Mouse (Mus musculus) midbrain, embryonic 14.5 days (tissue): ENCODE measurements around the gene Myo1b. TPM values are rescaled to one million over a fixed set of nuclear protein-coding genes. Genes with fewer than 3 reads are reported as not detected.
A peak's percentile ranks its signal among the peaks of the same experiment; 100 is the strongest.

Source experiments
- ATAC-seq: fragments of 200-750 bp; cut with Nextera tagmentation; 2 replicates; pipeline ENCODE4 v1.8.0; 2017; ENCODE audit warnings: moderate number of reproducible peaks, moderate library complexity; ENCODE audit not compliant: low FRiP score, low TSS enrichment
- DNase-seq: peaks from one replicate; pipeline ENCODE4 v3.0.0-alpha.2; 2015
- H3K27ac ChIP-seq: fragments of 300-500 bp; sonication (generic); replicated peaks from 2 replicates; pipeline ENCODE4 v1.5.1; 2014; ENCODE audit warnings: mild to moderate bottlenecking, low read depth, low read length, moderate library complexity
- H3K27me3 ChIP-seq: fragments of 300-500 bp; sonication (generic); 2 replicates; pipeline ENCODE4 v1.6.1; 2014; ENCODE audit warnings: low read length, control low read depth, mixed read lengths; ENCODE audit not compliant: control insufficient read depth, insufficient read depth
- H3K36me3 ChIP-seq: fragments of 300-500 bp; sonication (generic); 2 replicates; pipeline ENCODE4 v1.6.1; 2014; ENCODE audit warnings: low read length, control low read depth; ENCODE audit not compliant: control insufficient read depth, insufficient read depth
- H3K4me1 ChIP-seq: fragments of 300-500 bp; sonication (generic); 2 replicates; pipeline ENCODE4 v1.6.1; 2014; ENCODE audit warnings: mild to moderate bottlenecking, antibody characterized with exemption, low read length, control low read depth; ENCODE audit not compliant: control insufficient read depth, insufficient read depth
- H3K4me2 ChIP-seq: fragments of 300-500 bp; sonication (generic); 2 replicates; pipeline ENCODE4 v1.6.1; 2014; ENCODE audit warnings: mild to moderate bottlenecking, low read length, moderate library complexity
- H3K4me3 ChIP-seq: fragments of 300-500 bp; sonication (generic); replicated peaks from 2 replicates; pipeline ENCODE4 v1.5.1; 2014; ENCODE audit warnings: low read depth, low read length
- H3K9ac ChIP-seq: fragments of 300-500 bp; sonication (generic); replicated peaks from 2 replicates; pipeline ENCODE4 v1.6.1; 2014; ENCODE audit warnings: mild to moderate bottlenecking, low read length, moderate library complexity
- H3K9me3 ChIP-seq: fragments of 300-500 bp; sonication (generic); 2 replicates; pipeline ENCODE4 v1.6.1; 2016; ENCODE audit warnings: low read length, control low read depth, mixed read lengths; ENCODE audit not compliant: control insufficient read depth
- WGBS: fragments of 180-500 bp; shearing (Covaris S2); extraction: QIAGEN DNeasy Blood & Tissue Kit; methylation state at CpG from one replicate; pipeline ENCODE4 v1.1.7; 2014; 5-methylcytosine and 5-hydroxymethylcytosine counted together
- polyA plus RNA-seq: library from polyadenylated mRNA; unstranded; fragments of >200 nt; fragmentation: Nextera tagmentation; extraction: Ambion mirVana; gene quantifications from 2 replicates; pipeline ENCODE4 v1.2.1, GENCODE M21; 2014

The Myo1b gene
- polyA plus RNA-seq, 1 experiment from 2014 or later = 93.1 TPM

GRCm38 (mm10) chr1:51804296-51805039, 111.4 kb downstream of the Myo1b start:
- ATAC-seq (no peak), DNase-seq (no peak)
- H3K4me1 ChIP-seq = peaks cover 9% of the 10 kb centered on the region; the same call in 1 of the 2 replicates
- no peak overlapping the region for H3K4me2 ChIP-seq
- no peak overlapping the region for H3K27ac ChIP-seq
- H3K9ac ChIP-seq = no peak overlapping the region
- 34% methylated on average over 12 of the region's 12 CpGs for WGBS
- peaks cover 5% of the 10 kb centered on the region; the same call in 1 of the 2 replicates for H3K36me3 ChIP-seq
- H3K27me3 ChIP-seq = no peaks in the 10 kb centered on the region
- H3K4me3 ChIP-seq = no peak overlapping the region
- H3K9me3 ChIP-seq = no peaks in the 10 kb centered on the region

DNA sequence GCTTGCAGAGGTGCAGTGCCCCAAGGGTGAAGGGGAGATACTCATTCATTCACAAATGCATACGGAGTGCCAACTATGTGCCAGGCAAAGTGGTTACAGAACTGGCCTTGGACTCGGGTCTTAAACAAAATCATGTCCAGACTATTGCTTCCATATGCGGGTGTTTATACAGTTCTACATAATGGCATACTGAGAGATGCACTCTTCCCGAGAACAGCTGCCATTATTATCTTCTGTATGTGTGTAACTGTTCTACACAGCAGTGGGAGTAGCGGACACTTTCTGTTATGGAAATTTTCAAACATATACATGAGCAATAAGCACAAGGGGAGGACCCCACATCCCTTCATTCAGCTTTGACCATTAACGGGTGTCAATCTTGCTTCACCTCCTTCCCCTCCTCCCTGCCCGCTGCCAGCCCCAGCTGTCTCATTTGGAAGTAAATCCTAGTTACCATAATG, 117.8 kb downstream of the Myo1b start:
- DNase-seq (no peak), ATAC-seq (no peak)
- Histone ChIP-seq H3K9ac (no peak overlapping the region), H3K4me2 (no peak overlapping the region), H3K36me3 (peaks cover 17% of the 10 kb centered on the region; the same call in 1 of the 2 replicates), H3K4me3 (no peak overlapping the region), H3K27me3 (no peaks in the 10 kb centered on the region), H3K9me3 (no peaks in the 10 kb centered on the region), H3K4me1 (peaks cover 3% of the 10 kb centered on the region; the same call in 1 of the 2 replicates), H3K27ac (no peak overlapping the region)
- 51% methylated on average over 7 of the region's 7 CpGs for WGBS

DNA sequence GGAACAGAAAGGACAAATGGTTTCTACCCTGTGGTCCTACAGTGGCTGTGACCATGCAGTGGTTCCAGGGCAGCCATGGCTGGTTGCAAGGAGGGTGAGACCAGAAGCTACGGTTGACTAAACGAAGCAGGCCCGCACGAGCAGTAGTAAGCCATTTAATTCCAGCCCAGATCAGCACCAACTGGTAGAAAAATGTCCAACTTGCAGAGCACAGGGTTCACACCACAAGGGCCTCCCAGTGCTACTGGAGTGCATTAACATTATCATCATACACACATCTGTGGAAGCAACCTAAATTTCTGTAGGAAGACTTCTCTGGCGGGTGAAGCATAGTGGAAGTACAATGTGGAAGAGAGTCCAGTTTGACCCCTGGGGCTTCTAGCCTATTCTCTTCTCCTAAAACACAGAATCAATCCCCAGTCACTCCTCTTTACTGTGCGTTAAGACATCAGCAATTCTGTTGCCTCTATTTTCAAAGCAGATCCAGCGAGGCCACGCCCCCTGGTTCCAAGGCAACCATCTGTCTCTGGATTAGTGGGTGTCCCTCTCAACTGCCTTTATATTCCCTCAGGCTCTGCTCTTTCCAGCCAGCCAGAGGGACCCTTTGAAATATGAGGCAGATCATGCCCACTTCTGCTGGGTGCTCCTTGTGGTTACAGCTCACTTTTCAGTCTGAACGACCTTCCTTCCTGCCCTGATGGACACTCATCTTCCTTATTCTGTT, 120.1 kb downstream of the Myo1b start:
- peaks cover 3% of the 10 kb centered on the region; the same call in 1 of the 2 replicates for H3K4me1 ChIP-seq
- DNase-seq (peak; percentile 63), ATAC-seq (peak; percentile 66; the same call in 1 of the 2 replicates)
- H3K9me3 ChIP-seq = no peaks in the 10 kb centered on the region
- no peak overlapping the region for H3K27ac ChIP-seq
- 46% methylated on average over 9 of the region's 9 CpGs for WGBS
- no peak overlapping the region for H3K4me3 ChIP-seq
- H3K9ac ChIP-seq = no peak overlapping the region
- H3K4me2 ChIP-seq = no peak overlapping the region
- H3K27me3 ChIP-seq = no peaks in the 10 kb centered on the region
- H3K36me3 ChIP-seq = peaks cover 28% of the 10 kb centered on the region

DNA sequence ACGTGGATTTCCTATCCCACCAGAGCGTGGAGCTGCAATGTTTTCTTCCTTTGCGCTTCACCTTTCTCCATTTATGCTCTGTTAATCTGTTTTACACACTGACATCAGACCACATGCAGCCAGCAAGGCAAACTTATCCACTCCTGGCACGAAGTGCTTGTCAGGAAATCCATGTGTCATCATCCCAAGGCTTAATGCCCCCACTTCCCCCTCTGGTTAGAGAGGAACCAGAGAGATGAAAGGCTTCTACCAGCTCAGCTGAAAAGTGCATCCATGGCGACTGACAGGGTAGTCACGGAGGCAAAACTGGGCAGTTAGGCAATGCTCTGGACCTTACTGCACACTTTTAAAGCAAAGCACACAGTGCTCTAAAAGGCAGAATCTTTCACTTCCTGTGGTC, 126.6 kb downstream of the Myo1b start:
- WGBS = 50% methylated on average over 6 of the region's 6 CpGs
- peaks cover 15% of the 10 kb centered on the region for H3K36me3 ChIP-seq
- H3K9me3 ChIP-seq = no peaks in the 10 kb centered on the region
- H3K9ac ChIP-seq = no peak overlapping the region
- no peak overlapping the region for H3K27ac ChIP-seq
- no peak overlapping the region for H3K4me3 ChIP-seq
- no peaks in the 10 kb centered on the region for H3K4me1 ChIP-seq
- no peak overlapping the region for H3K4me2 ChIP-seq
- ATAC-seq = no peak
- H3K27me3 ChIP-seq = no peaks in the 10 kb centered on the region
- DNase-seq = no peak

DNA sequence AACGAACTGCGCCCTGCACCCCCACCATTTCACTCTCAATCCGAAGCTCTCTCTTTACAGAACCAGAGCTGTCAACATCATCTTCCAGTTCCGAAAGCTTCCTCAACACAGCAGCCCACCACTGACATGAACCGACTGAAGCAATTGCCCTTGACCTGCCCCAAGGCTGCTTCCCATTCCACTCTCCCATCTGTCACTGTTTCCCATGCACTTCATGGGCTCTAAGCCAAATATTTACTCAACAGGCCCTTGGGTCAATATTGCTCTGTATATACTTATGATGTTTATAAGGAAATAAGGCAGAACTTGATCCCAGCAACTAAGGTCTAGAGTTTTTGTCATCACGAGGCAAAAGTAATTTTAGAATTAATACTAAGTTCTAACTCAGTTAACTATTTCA, 133.8 kb downstream of the Myo1b start:
- Histone ChIP-seq H3K4me2 (no peak overlapping the region), H3K27me3 (no peaks in the 10 kb centered on the region), H3K4me1 (no peaks in the 10 kb centered on the region), H3K4me3 (no peak overlapping the region), H3K9ac (no peak overlapping the region), H3K27ac (no peak overlapping the region), H3K9me3 (no peaks in the 10 kb centered on the region), H3K36me3 (peaks cover 22% of the 10 kb centered on the region)
- no peak for ATAC-seq
- DNase-seq = no peak
- 83% methylated on average over 6 of the region's 6 CpGs for WGBS

DNA sequence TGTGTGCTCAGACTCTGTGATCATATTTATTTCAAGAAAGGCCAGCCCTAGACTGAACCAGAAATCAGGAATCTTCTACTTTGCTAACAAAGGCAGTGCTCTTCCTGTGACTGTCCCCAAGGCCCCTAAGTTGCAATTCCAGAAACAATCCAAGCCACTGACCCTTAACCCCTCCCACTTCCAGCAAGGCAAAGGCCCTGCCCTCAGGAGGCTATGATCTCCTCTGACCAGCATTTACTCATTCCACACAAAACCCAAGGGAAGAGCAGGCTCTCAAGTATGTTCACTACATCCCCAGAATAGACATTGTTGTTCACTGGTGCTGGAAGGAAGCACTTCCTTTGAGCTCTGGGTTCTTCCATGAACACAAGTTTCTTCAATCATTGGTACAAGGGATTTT, 135.5 kb downstream of the Myo1b start:
- Histone ChIP-seq H3K4me3 (no peak overlapping the region), H3K27ac (no peak overlapping the region), H3K9me3 (no peaks in the 10 kb centered on the region), H3K27me3 (no peaks in the 10 kb centered on the region), H3K9ac (no peak overlapping the region), H3K4me2 (no peak overlapping the region), H3K36me3 (peaks cover 37% of the 10 kb centered on the region), H3K4me1 (no peaks in the 10 kb centered on the region)
- no peak for DNase-seq
- ATAC-seq = no peak

DNA sequence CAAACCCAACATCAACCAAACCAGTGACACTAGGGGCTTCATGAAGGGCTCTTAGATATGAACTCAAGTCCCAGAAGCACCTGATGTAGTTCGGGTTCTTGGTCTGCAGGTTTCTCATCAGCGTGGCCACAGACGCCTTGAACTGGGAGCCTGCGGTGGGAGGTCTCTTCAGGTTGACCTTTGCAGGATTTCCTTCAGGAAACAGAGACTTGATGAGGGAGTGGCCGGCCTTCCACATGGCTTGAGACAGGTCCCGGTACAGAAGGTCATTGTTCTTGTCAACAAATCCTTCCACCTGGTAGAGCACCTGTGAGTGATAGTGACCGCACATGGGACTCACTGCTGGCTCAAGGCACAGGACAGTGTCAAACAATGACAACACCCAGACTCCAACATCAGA, 137.6 kb downstream of the Myo1b start:
- 99% methylated on average over 7 of the region's 7 CpGs for WGBS
- Histone ChIP-seq H3K4me3 (no peak overlapping the region), H3K4me1 (no peaks in the 10 kb centered on the region), H3K36me3 (peaks cover 58% of the 10 kb centered on the region), H3K4me2 (no peak overlapping the region), H3K27me3 (no peaks in the 10 kb centered on the region), H3K9ac (no peak overlapping the region), H3K27ac (no peak overlapping the region), H3K9me3 (no peaks in the 10 kb centered on the region)
- ATAC-seq (no peak), DNase-seq (no peak)

DNA sequence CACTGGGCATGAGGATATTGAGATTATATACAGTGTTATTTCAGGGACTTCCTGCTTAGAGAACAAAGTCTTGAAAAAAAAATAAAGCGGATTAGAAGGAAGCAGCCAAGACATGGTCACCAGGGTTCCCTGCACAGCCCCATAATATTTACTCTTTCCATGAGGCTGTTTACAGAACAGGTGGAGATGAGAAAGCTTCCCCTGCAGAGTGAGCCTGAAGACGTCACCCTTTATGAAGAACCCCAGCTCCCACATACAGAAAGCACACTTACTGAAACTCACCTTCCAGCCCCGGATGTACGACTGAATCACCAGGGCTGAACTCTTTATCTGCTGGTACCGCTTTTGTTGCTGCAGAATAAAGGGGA, 145.4 kb downstream of the Myo1b start:
- DNase-seq (no peak), ATAC-seq (no peak)
- Histone ChIP-seq H3K4me2 (no peak overlapping the region), H3K36me3 (peaks cover 75% of the 10 kb centered on the region), H3K27ac (no peak overlapping the region), H3K9me3 (no peaks in the 10 kb centered on the region), H3K4me1 (no peaks in the 10 kb centered on the region), H3K9ac (no peak overlapping the region), H3K27me3 (no peaks in the 10 kb centered on the region), H3K4me3 (no peak overlapping the region)
- 90% methylated on average over 5 of the region's 5 CpGs for WGBS
